In the genomic region with DNA sequence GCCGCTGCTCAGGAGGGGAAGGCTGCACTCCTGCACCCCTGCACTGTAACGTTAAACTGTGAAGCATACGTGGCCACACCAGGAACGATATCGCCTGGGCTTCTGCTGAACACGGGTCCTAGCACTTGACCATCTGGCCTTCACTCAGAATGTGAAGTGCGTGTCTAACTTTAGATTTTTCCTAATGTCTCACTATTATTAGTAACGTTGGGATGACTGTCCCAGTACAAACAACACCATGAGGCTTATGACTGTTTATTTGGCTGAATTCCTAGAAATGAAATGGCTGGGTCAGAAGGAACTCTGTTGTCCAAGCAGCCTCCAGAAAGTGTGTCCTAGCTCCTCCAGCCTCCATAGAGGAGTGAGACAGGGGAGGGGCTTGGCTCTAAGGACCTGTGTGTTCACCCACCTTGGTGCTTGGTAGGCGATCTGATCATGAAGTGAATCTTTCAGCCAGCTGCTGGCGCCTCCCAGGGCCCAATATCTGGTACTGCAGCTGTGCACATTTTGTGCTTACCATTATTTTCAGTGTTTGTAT, we compare ENCODE assay signal across 12 mouse cellular contexts. TPM values are rescaled to one million over a fixed set of nuclear protein-coding genes. Genes with fewer than 3 reads are reported as not detected.
DNase-seq lines count a peak whose midpoint lies in the region; ATAC-seq lines count a peak whose summit lies in the region.
"Had no signal": no experiment of that assay in that cellular context is flagged by ENCODE, and none has a peak within 500 bp of the region (broad histone marks: within the 10 kb centered on the region; RNA-seq: fewer than 3 reads in every experiment).

No protein-coding gene starts in this region.

- peaks cover 8% of the 10 kb centered on the region; the same call in 1 of the 2 replicates for H3K9me3 ChIP-seq in megakaryocyte, embryonic 14.5 days
- no peaks in the 10 kb centered on the region for H3K9me3 ChIP-seq in kidney, embryonic 15.5 days (replicated peaks)
- H3K9me3 ChIP-seq: hindbrain, embryonic 13.5 days; limb, embryonic 15.5 days had no signal

- peak overlapping the region; percentile 68 for H3K4me3 ChIP-seq in megakaryocyte, embryonic 14.5 days (replicated peaks)
- H3K4me3 ChIP-seq in kidney, embryonic 15.5 days (replicated peaks) = no peak overlapping the region
- H3K4me3 ChIP-seq: hindbrain, embryonic 13.5 days; limb, embryonic 15.5 days had no signal

- no peaks in the 10 kb centered on the region; the same call in 1 of the 2 replicates for H3K4me1 ChIP-seq in megakaryocyte, embryonic 14.5 days
- no peaks in the 10 kb centered on the region for H3K4me1 ChIP-seq in kidney, embryonic 15.5 days
- H3K4me1 ChIP-seq: limb, embryonic 15.5 days had no signal

- intact Hi-C loops in gastrocnemius, postnatal 36 days (cut with DNase I) = no loop called here

- H3K36me3 ChIP-seq in megakaryocyte, embryonic 14.5 days (replicated peaks; ENCODE audit: low read length) = no peaks in the 10 kb centered on the region
- no peaks in the 10 kb centered on the region for H3K36me3 ChIP-seq in kidney, embryonic 15.5 days
- H3K36me3 ChIP-seq: hindbrain, embryonic 13.5 days; limb, embryonic 15.5 days had no signal

- no peak for ATAC-seq in megakaryocyte, adult 5-6 weeks (ENCODE audit: poor library complexity, severe bottlenecking)
- ATAC-seq in megakaryocyte progenitor cell, adult 5-6 weeks (replicated peaks; ENCODE audit: poor library complexity) = 0 out of 2 replicates have a peak, but pooled peaks have one; percentile 38
- no peak for ATAC-seq in kidney, embryonic 15.5 days (replicated peaks; ENCODE audit: low FRiP score)
- ATAC-seq: CD4-positive, CD25-positive, alpha-beta regulatory T cell, adult 4 months had no signal

- no peak overlapping the region for H3K9ac ChIP-seq in kidney, embryonic 15.5 days
- H3K9ac ChIP-seq: limb, embryonic 15.5 days had no signal

- WGBS in kidney, embryonic 15.5 days = 66% methylated on average over 10 of the region's 10 CpGs

- H3K27ac ChIP-seq in kidney, embryonic 15.5 days = no peak overlapping the region
- H3K27ac ChIP-seq: hindbrain, embryonic 13.5 days; limb, embryonic 15.5 days had no signal

- peaks cover 50% of the 10 kb centered on the region for H3K27me3 ChIP-seq in megakaryocyte, embryonic 14.5 days (replicated peaks)
- no peaks in the 10 kb centered on the region for H3K27me3 ChIP-seq in kidney, embryonic 15.5 days
- H3K27me3 ChIP-seq: hindbrain, embryonic 13.5 days; limb, embryonic 15.5 days had no signal

- H3K4me2 ChIP-seq in kidney, embryonic 15.5 days = no peak overlapping the region
- H3K4me2 ChIP-seq: hindbrain, embryonic 13.5 days; limb, embryonic 15.5 days had no signal

- DNase-seq in gastrocnemius, adult 18-20 months (ENCODE audit: low spot score) = peak; percentile 78
- DNase-seq in gastrocnemius, postnatal 36 days = no peak
- DNase-seq in cerebellum, postnatal 36 days = peak; percentile 33 to 54
- no peak for DNase-seq in right cerebral cortex, adult 18-20 months
- DNase-seq: right cerebral cortex, postnatal 14 days had no signal

RNA-seq across cellular contexts. Expression of gene Zdhhc22, which starts 9.1 kb away (rescaled TPM):
- not detected for total RNA-seq in gastrocnemius, adult 18-20 months (2021)
- not detected for total RNA-seq in gastrocnemius, postnatal 36 days (2021)
- not detected in 2 replicates for polyA plus RNA-seq in megakaryocyte, embryonic 14.5 days (2012; ENCODE audit: insufficient read depth, low replicate concordance)
- total RNA-seq in megakaryocyte, adult 5-6 weeks (2015) = not detected in 2 replicates
- total RNA-seq in megakaryocyte, adult 5-6 weeks (2017) = not detected in 2 replicates
- not detected in 2 replicates for total RNA-seq in megakaryocyte progenitor cell, adult 5-6 weeks (2015)
- total RNA-seq in megakaryocyte progenitor cell, adult 5-6 weeks (2017) = not detected in 2 replicates
- polyA plus RNA-seq in kidney, embryonic 15.5 days (2015; fragmentation: Nextera tagmentation; extraction: Ambion mirVana) = 0.08 TPM in 1 of 2 replicates, not detected in the other
- polyA plus RNA-seq: limb, embryonic 15.5 days had no signal

RNA-seq across cellular contexts. Expression of gene Tmem63c, which starts 21.8 kb away (rescaled TPM):
- not detected for total RNA-seq in gastrocnemius, adult 18-20 months (2021)
- not detected for total RNA-seq in gastrocnemius, postnatal 36 days (2021)
- polyA plus RNA-seq in megakaryocyte, embryonic 14.5 days (2012; ENCODE audit: insufficient read depth, low replicate concordance) = 0.08 TPM in 1 of 2 replicates, not detected in the other
- not detected in 2 replicates for total RNA-seq in megakaryocyte, adult 5-6 weeks (2015)
- not detected in 2 replicates for total RNA-seq in megakaryocyte, adult 5-6 weeks (2017)
- not detected in 2 replicates for total RNA-seq in megakaryocyte progenitor cell, adult 5-6 weeks (2015)
- total RNA-seq in megakaryocyte progenitor cell, adult 5-6 weeks (2017) = not detected in 2 replicates
- 0.06 and 0.10 TPM in 2 replicates for polyA plus RNA-seq in kidney, embryonic 15.5 days (2015; fragmentation: Nextera tagmentation; extraction: Ambion mirVana)
- polyA plus RNA-seq: limb, embryonic 15.5 days had no signal

RNA-seq across cellular contexts. Expression of gene Cipc, which starts 52.5 kb away (rescaled TPM):
- 10 to 100 TPM; 30.9 to 34.6 TPM for total RNA-seq in gastrocnemius, adult 18-20 months (2021)
- total RNA-seq in gastrocnemius, postnatal 36 days (2021) = 10 to 100 TPM; 26.3 to 30.3 TPM
- polyA plus RNA-seq in megakaryocyte, embryonic 14.5 days (2012; ENCODE audit: insufficient read depth, low replicate concordance) = 4.8 and 6.4 TPM in 2 replicates
- 12.0 and 12.9 TPM in 2 replicates for total RNA-seq in megakaryocyte, adult 5-6 weeks (2015)
- 8.9 and 11.0 TPM in 2 replicates for total RNA-seq in megakaryocyte, adult 5-6 weeks (2017)
- 16.7 and 22.0 TPM in 2 replicates for total RNA-seq in megakaryocyte progenitor cell, adult 5-6 weeks (2015)
- total RNA-seq in megakaryocyte progenitor cell, adult 5-6 weeks (2017) = 17.6 and 23.7 TPM in 2 replicates
- 20.9 and 22.7 TPM in 2 replicates for polyA plus RNA-seq in kidney, embryonic 15.5 days (2015; fragmentation: Nextera tagmentation; extraction: Ambion mirVana)

Comparison
In these comparisons a context has a peak if more than half of its experiments do, and no peak if none do; other contexts are left out.
1. DNase-seq: peak in gastrocnemius, adult 18-20 months (single experiment) and cerebellum, postnatal 36 days (2 of 2); none in gastrocnemius, postnatal 36 days (0 of 2) and right cerebral cortex, adult 18-20 months (single experiment).